Mouse (Mus musculus) CH12.LX (cell line): ENCODE data around the gene Igfbp2.
A peak's percentile ranks its signal among the peaks of the same experiment; 100 is the strongest.

ENCODE experiments used
- BHLHE40 ChIP-seq: IDR thresholded peaks from 2 replicates; pipeline ENCODE4 v1.6.1; 2011; ENCODE audit warnings: mild to moderate bottlenecking, low read depth, low read length, improper control_type of control experiment
- CTCF ChIP-seq, 2 experiments: IDR thresholded peaks in 1 of 2; conservative IDR thresholded peaks in 1 of 2; 2 replicates each; pipeline ENCODE4 v1.5.1; 2011 to 2012; ENCODE audit warnings: low read depth in 2 of 2, low read length in 2 of 2, improper control_type of control experiment in 1 of 2, inconsistent platforms in 1 of 2, mild to moderate bottlenecking in 1 of 2, moderate library complexity in 1 of 2
- EP300 ChIP-seq: IDR thresholded peaks from 2 replicates; pipeline ENCODE4 v1.6.1; 2011; ENCODE audit warnings: low read length, improper control_type of control experiment
- MYC ChIP-seq: IDR thresholded peaks from 2 replicates; pipeline ENCODE4 v1.6.1; 2011; ENCODE audit warnings: low read depth, mild to moderate bottlenecking, improper control_type of control experiment, low read length
- POLR2A ChIP-seq: IDR thresholded peaks from 2 replicates; pipeline ENCODE4 v1.6.1; 2011; ENCODE audit warnings: low read depth, mild to moderate bottlenecking, improper control_type of control experiment, low read length
- USF1 ChIP-seq: IDR thresholded peaks from 2 replicates; pipeline ENCODE4 v1.6.1; 2014; ENCODE audit warnings: low read depth, mild to moderate bottlenecking, inconsistent platforms, low read length, improper control_type of control experiment

- no peak for TF ChIP-seq CTCF (conservative IDR thresholded peaks at IDR 0.05 in 1 of 2, IDR thresholded peaks at IDR 0.05 in 1 of 2; ENCODE audit: low read depth in 2 of 2, low read length in 2 of 2)
- TF ChIP-seq USF1: no peak
- no peak for TF ChIP-seq POLR2A
- TF ChIP-seq MYC: no peak; the same call in 1 of the 2 replicates
- TF ChIP-seq EP300: no peak
- TF ChIP-seq BHLHE40: 0 out of 2 replicates have a peak, but pooled peaks have one; percentile 32
These were observed 983 bp downstream of the Igfbp2 start for GRCm38 (mm10) chr1:72825286-72825685.
